ENCODE assay signal across 8 mouse cellular contexts in the genomic region with DNA sequence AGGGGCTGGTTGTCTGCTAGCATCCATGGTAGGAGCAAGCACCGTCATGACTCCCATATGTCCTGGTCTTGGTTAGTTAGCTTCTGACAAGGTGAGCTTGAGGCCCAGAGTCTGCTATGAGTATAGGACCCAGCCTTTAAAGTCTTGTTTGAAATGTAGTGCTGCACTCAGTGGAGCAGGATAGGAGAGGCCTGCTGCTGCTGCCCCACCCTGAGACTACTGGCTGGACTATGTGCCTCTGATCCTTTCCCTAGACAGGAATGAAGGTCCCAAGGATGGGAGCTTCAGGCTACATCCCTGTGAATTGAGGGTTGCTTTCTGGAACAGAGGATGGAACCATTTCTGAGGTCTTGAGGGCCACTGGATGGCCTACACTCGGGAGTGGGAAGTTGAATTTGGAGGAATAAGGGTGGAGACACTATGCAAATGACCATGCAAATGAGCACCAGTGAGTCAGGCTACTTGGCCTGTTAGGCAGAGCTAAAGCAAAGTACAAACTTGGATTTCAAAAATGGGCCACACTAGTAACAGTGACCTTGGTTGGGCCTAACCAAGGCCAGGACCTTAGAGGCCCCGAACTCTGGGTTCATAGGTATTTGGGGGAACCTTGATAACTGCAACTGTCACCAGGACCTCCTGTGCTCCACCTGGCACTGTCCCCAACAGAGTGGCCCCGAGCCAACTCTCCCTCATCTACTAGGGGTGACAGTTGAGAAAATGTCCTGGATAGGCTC. TPM values are rescaled to one million over a fixed set of nuclear protein-coding genes. Genes with fewer than 3 reads are reported as not detected.
DNase-seq lines count a peak whose midpoint lies in the region; ATAC-seq and TF ChIP-seq lines count a peak whose summit lies in the region.

No protein-coding gene starts in this region.

- TF ChIP-seq POLR2A in spleen, adult 2 months (IDR thresholded peaks at IDR 0.05; ENCODE audit: low read depth, low read length): no peak

- peak overlapping the region; percentile 22; the same call in 1 of the 2 replicates for H3K4me3 ChIP-seq in spleen, adult 2 months (ENCODE audit: extremely low read depth, insufficient read depth, insufficient read length)
- H3K4me3 ChIP-seq in heart, embryonic 13.5 days: peak overlapping the region; percentile 48
- no peak overlapping the region for H3K4me3 ChIP-seq in kidney, postnatal 0 days (replicated peaks; ENCODE audit: low read depth, low read length)
- H3K4me3 ChIP-seq in midbrain, embryonic 12.5 days: no peak overlapping the region

- no peak for TF ChIP-seq CTCF in spleen, adult 2 months (IDR thresholded peaks at IDR 0.05; ENCODE audit: extremely low read depth, insufficient read depth, insufficient read length, insufficient replicate concordance)
- TF ChIP-seq CTCF in kidney, postnatal 0 days (IDR thresholded peaks at IDR 0.05; ENCODE audit: low read depth): no peak

- no peak for ATAC-seq in heart, embryonic 13.5 days (ENCODE audit: extremely low read depth, insufficient number of reproducible peaks, low FRiP score, low TSS enrichment)
- no peak for ATAC-seq in kidney, postnatal 0 days (replicated peaks; ENCODE audit: low FRiP score, low read depth)
- no peak for ATAC-seq in midbrain, embryonic 12.5 days (ENCODE audit: low FRiP score, low read depth)
- ATAC-seq in activated CD4-positive, CD25-positive, alpha-beta regulatory T cell, adult 4 months: no peak

- WGBS in spleen, adult 2 months: 16% methylated on average over 4 of the region's 4 CpGs
- WGBS in heart, embryonic 13.5 days: 33% methylated on average over 4 of the region's 4 CpGs
- 48% methylated on average over 4 of the region's 4 CpGs for WGBS in kidney, postnatal 0 days
- WGBS in midbrain, embryonic 12.5 days: 69% methylated on average over 4 of the region's 4 CpGs

- no peaks in the 10 kb centered on the region for H3K9me3 ChIP-seq in heart, embryonic 13.5 days
- no peaks in the 10 kb centered on the region for H3K9me3 ChIP-seq in kidney, postnatal 0 days (replicated peaks; ENCODE audit: low read length)
- no peaks in the 10 kb centered on the region for H3K9me3 ChIP-seq in midbrain, embryonic 12.5 days

- H3K36me3 ChIP-seq in spleen, adult 2 months (ENCODE audit: control insufficient read depth, insufficient read depth, low read length): peaks cover 1% of the 10 kb centered on the region; the same call in 1 of the 2 replicates
- H3K36me3 ChIP-seq in heart, embryonic 13.5 days: peaks cover 4% of the 10 kb centered on the region; the same call in 1 of the 2 replicates
- no peaks in the 10 kb centered on the region for H3K36me3 ChIP-seq in kidney, postnatal 0 days (ENCODE audit: insufficient read depth, low read length)
- no peaks in the 10 kb centered on the region for H3K36me3 ChIP-seq in midbrain, embryonic 12.5 days

- peaks cover 82% of the 10 kb centered on the region for H3K4me1 ChIP-seq in spleen, adult 2 months (ENCODE audit: control insufficient read depth, insufficient read depth, insufficient read length)
- peaks cover 97% of the 10 kb centered on the region for H3K4me1 ChIP-seq in heart, embryonic 13.5 days
- H3K4me1 ChIP-seq in kidney, postnatal 0 days (replicated peaks; ENCODE audit: insufficient read depth, low read length): peaks cover 57% of the 10 kb centered on the region
- peaks cover 91% of the 10 kb centered on the region for H3K4me1 ChIP-seq in midbrain, embryonic 12.5 days

- peak overlapping the region; percentile 95 for H3K4me2 ChIP-seq in heart, embryonic 13.5 days
- peak overlapping the region; percentile 40 for H3K4me2 ChIP-seq in kidney, postnatal 0 days (ENCODE audit: low read length)
- H3K4me2 ChIP-seq in midbrain, embryonic 12.5 days (replicated peaks): 0 out of 2 replicates have a peak overlapping the region, but pooled peaks have one; percentile 28

- H3K27me3 ChIP-seq in spleen, adult 2 months (ENCODE audit: control insufficient read depth, insufficient read depth, low read length): no peaks in the 10 kb centered on the region
- H3K27me3 ChIP-seq in heart, embryonic 13.5 days (replicated peaks): no peaks in the 10 kb centered on the region
- H3K27me3 ChIP-seq in kidney, postnatal 0 days (ENCODE audit: insufficient read depth, low read length): no peaks in the 10 kb centered on the region
- H3K27me3 ChIP-seq in midbrain, embryonic 12.5 days: no peaks in the 10 kb centered on the region

- peak overlapping the region; percentile 98 for H3K9ac ChIP-seq in heart, embryonic 13.5 days
- no peak overlapping the region for H3K9ac ChIP-seq in kidney, postnatal 0 days (ENCODE audit: low read depth, low read length)
- H3K9ac ChIP-seq in midbrain, embryonic 12.5 days (replicated peaks): no peak overlapping the region

- peak overlapping the region; percentile 98 for H3K27ac ChIP-seq in spleen, adult 2 months (ENCODE audit: insufficient read depth, low read length)
- H3K27ac ChIP-seq in heart, embryonic 13.5 days (replicated peaks): peak overlapping the region; percentile 100
- peak overlapping the region; percentile 32 for H3K27ac ChIP-seq in kidney, postnatal 0 days
- 0 out of 2 replicates have a peak overlapping the region, but pooled peaks have one; percentile 86 for H3K27ac ChIP-seq in midbrain, embryonic 12.5 days (replicated peaks)

- DNase-seq in spleen, adult 2 months (ENCODE audit: low read depth in 1 of 2, low spot score in 2 of 2): peak in 1 of 2 experiments; percentile 30
- DNase-seq in spleen, adult 18-20 months: no peak
- DNase-seq in cerebellum, postnatal 25 days: peak; percentile 61 to 79
- no peak for DNase-seq in kidney, postnatal 0 days (ENCODE audit: low spot score)
- no peak for DNase-seq in ovary, postnatal 10 days (ENCODE audit: low spot score)

RNA-seq across cellular contexts. Expression of a gene that starts 6.8 kb away (rescaled TPM):
- 119 and 142 TPM in 2 replicates for polyA plus RNA-seq in spleen, adult 2 months (2012; rRNA removed)
- polyA plus RNA-seq in heart, embryonic 13.5 days (2015; fragmentation: Nextera tagmentation; extraction: Ambion mirVana): 35.5 and 37.1 TPM in 2 replicates
- 14.4 and 16.2 TPM in 2 replicates for polyA plus RNA-seq in kidney, postnatal 0 days (2015; fragmentation: Nextera tagmentation; extraction: Ambion mirVana)
- polyA plus RNA-seq in midbrain, embryonic 12.5 days (2016; fragmentation: Nextera tagmentation; extraction: Ambion mirVana): 15.1 and 17.6 TPM in 2 replicates
- polyA plus RNA-seq in activated CD4-positive, CD25-positive, alpha-beta regulatory T cell, adult 4 months (2017; shearing (Covaris generic)): 10 to 100 TPM; 24.3 to 24.5 TPM

Comparison
In these comparisons a context has a peak if more than half of its experiments do, and no peak if none do; other contexts are left out.
1. DNase-seq: peak in cerebellum, postnatal 25 days (2 of 2); none in spleen, adult 18-20 months (0 of 2), kidney, postnatal 0 days (single experiment) and ovary, postnatal 10 days (single experiment).
2. H3K27ac ChIP-seq: peak in every context shown above with its lines; median percentile 100 in heart, embryonic 13.5 days; 98 in spleen, adult 2 months; 86 in midbrain, embryonic 12.5 days; 32 in kidney, postnatal 0 days.
3. H3K4me3 ChIP-seq: peak in spleen, adult 2 months (single experiment) and heart, embryonic 13.5 days (single experiment); none in kidney, postnatal 0 days (single experiment) and midbrain, embryonic 12.5 days (single experiment).
4. H3K4me2 ChIP-seq: peak in every context shown above with its lines; median percentile 95 in heart, embryonic 13.5 days; 40 in kidney, postnatal 0 days; 28 in midbrain, embryonic 12.5 days.